Mouse (Mus musculus): ENCODE measurements at regions not wholly inside any gene's neighbourhood (a gene's known extent, or its start where the extent isn't known, plus 50 kb on each side); places are given as distances from the start of the nearest gene placed in this dataset.
A peak's percentile ranks its signal among the peaks of the same experiment; 100 is the strongest.

- DNase-seq (ENCODE audit: low read depth in 1 of 2, low spot score in 2 of 2) = no peak
Observed at GRCm38 (mm10) chr14:120102010-120102748, 59.9 kb upstream of the Oxgr1 start.

GRCm38 (mm10) chr14:120102749-120103142 is 60.5 kb upstream of the Oxgr1 start:
- DNase-seq (ENCODE audit: low read depth in 1 of 2, low spot score in 2 of 2) = no peak

- DNase-seq (ENCODE audit: low read depth in 1 of 2, low spot score in 2 of 2) = no peak
Observed at GRCm38 (mm10) chr14:120109846-120110245, 67.6 kb upstream of the Oxgr1 start.

- DNase-seq (ENCODE audit: low read depth in 1 of 2, low spot score in 2 of 2) = no peak
Observed at GRCm38 (mm10) chr14:120113316-120113715, 71.1 kb upstream of the Oxgr1 start.

GRCm38 (mm10) chr14:120118582-120118981 is 76.3 kb upstream of the Oxgr1 start:
- DNase-seq (ENCODE audit: low read depth in 1 of 2, low spot score in 2 of 2) = no peak

- DNase-seq (ENCODE audit: low read depth in 1 of 2, low spot score in 2 of 2) = no peak
Observed at GRCm38 (mm10) chr14:120119094-120119501, 76.9 kb upstream of the Oxgr1 start.

GRCm38 (mm10) chr14:120119506-120119905 is 77.3 kb upstream of the Oxgr1 start:
- no peak for DNase-seq (ENCODE audit: low read depth in 1 of 2, low spot score in 2 of 2)

- DNase-seq (ENCODE audit: low read depth in 1 of 2, low spot score in 2 of 2) = no peak
Observed at GRCm38 (mm10) chr14:120120261-120120660, 78.0 kb upstream of the Oxgr1 start.

GRCm38 (mm10) chr14:120125315-120125714 is 83.1 kb upstream of the Oxgr1 start:
- DNase-seq (ENCODE audit: low read depth in 1 of 2, low spot score in 2 of 2) = no peak

DNA sequence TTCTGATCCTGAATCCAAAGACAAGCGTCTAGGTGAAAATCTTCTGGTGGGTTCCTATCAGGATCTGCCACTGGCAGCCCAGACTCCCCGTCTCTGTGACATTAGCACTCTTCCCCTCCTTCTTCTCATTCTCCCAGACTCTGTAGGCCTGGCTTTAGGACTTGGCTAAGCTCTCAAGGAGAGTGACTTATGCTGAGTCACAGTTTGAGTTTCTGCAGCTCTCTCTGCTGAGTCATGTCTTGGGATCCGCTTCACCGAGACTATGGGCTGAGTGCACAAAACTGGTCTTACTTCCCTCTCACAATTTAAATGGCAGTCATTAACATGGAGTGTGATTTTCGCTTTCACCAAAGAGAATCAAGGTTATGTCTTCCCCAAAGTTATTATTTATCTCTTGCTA is 85.2 kb upstream of the Oxgr1 start:
- DNase-seq (ENCODE audit: low read depth in 1 of 2, low spot score in 2 of 2) = no peak

GRCm38 (mm10) chr14:120134346-120135008 is 92.2 kb upstream of the Oxgr1 start:
- DNase-seq (ENCODE audit: low read depth in 1 of 2, low spot score in 2 of 2) = no peak

GRCm38 (mm10) chr14:120135198-120135597 is 93.0 kb upstream of the Oxgr1 start:
- DNase-seq (ENCODE audit: low read depth in 1 of 2, low spot score in 2 of 2) = no peak

GRCm38 (mm10) chr14:120136736-120137135 is 94.5 kb upstream of the Oxgr1 start:
- no peak for DNase-seq (ENCODE audit: low read depth in 1 of 2, low spot score in 2 of 2)

GRCm38 (mm10) chr14:120137680-120138136 is 95.5 kb upstream of the Oxgr1 start:
- peak; percentile 65 to 81 for DNase-seq (ENCODE audit: low read depth in 1 of 2, low spot score in 2 of 2)

DNA sequence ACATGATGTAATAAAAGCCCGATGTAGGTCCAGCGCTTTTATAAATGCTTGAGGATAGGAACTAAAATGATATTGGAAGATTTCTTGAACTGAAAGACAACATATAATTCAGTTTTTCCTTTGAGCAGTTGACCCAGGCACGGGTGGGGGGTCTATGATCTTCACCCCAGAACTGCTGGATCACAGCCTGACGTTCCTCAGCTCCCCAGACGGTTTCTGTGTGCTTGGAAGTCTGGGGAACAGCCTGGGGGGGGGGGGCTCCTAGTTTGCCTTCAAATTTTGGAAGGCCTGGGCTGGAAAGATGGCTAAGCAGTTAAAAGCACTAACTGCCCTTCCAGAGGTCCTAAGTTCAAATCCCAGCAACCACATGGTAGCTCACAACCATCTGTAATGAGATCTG is 96.3 kb upstream of the Oxgr1 start:
- DNase-seq (ENCODE audit: low read depth in 1 of 2, low spot score in 2 of 2) = no peak

DNA sequence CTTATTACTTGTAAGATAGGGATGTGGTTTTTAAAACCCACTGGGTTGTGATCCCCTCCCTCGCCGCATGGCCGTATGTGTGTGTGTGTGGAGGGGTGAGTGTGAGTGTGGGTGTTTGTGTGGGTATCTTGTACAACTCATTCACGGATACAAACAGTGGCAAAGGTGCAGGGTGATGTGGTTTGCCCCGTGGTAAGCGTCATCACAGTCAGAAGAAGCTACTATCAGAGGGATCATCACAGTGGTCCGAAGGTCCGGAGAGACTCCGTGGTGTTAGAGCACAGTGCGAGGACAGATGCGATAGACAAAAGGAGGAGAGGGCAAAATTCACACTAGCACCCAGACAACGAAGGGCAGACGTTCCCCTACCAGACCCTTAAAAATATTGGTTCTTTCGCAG is 97.0 kb upstream of the Oxgr1 start:
- no peak for DNase-seq (ENCODE audit: low read depth in 1 of 2, low spot score in 2 of 2)

GRCm38 (mm10) chr14:120139671-120140071 is 97.4 kb upstream of the Oxgr1 start:
- no peak for DNase-seq (ENCODE audit: low read depth in 1 of 2, low spot score in 2 of 2)

GRCm38 (mm10) chr14:120140211-120140610 is 98.0 kb upstream of the Oxgr1 start:
- DNase-seq (ENCODE audit: low read depth in 1 of 2, low spot score in 2 of 2) = no peak

- no peak for DNase-seq (ENCODE audit: low read depth in 1 of 2, low spot score in 2 of 2)
Observed at GRCm38 (mm10) chr14:120140791-120141747, 98.8 kb upstream of the Oxgr1 start.

GRCm38 (mm10) chr14:120142281-120142680 is 100.0 kb upstream of the Oxgr1 start:
- no peak for DNase-seq (ENCODE audit: low read depth in 1 of 2, low spot score in 2 of 2)

- DNase-seq (ENCODE audit: low read depth in 1 of 2, low spot score in 2 of 2) = no peak
Observed at GRCm38 (mm10) chr14:120144451-120144850, 102.2 kb upstream of the Oxgr1 start.
